Mouse (Mus musculus) brain, embryonic 14.5 days (tissue): ENCODE results near the gene Atg3.

Source experiments
- CTCF ChIP-seq: fragments of 200-500 bp; IDR thresholded peaks from 2 replicates; pipeline ENCODE4 v1.5.1; 2012; ENCODE audit warnings: inconsistent platforms, mild to moderate bottlenecking, moderate library complexity, borderline replicate concordance; ENCODE audit not compliant: insufficient read depth, insufficient read length; ENCODE audit errors: extremely low read depth
- POLR2A ChIP-seq: fragments of 200-500 bp; IDR thresholded peaks from 2 replicates; pipeline ENCODE4 v1.6.1; 2012; ENCODE audit warnings: mild to moderate bottlenecking, inconsistent platforms, borderline replicate concordance; ENCODE audit not compliant: poor library complexity, insufficient read depth, insufficient read length, severe bottlenecking; ENCODE audit errors: extremely low read depth

DNA sequence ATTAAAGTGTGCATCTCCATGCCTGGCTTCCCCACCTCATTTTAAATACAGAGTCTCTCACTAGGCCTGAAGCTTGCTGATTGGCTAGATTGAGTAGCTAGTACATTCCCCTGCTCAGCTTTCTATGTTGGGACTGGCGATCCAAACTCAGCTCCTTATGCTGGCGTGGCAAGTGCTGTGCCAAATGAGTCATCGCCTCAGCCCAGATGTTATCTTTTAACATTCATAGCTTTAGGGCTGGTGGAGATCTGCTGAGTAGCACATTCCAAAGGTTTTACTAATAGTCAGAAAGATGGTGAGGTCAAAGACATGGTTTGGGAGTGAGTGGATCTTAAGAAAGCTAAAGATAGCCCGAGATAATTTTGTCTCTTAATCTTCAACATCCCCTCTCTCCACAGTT is 48.1 kb upstream of the Atg3 start:
- TF ChIP-seq POLR2A = no peak
- no peak for TF ChIP-seq CTCF
